Mouse (Mus musculus) spleen, postnatal 10 days (tissue): ENCODE measurements around the gene Akr1c18.
"Not testable (repeated sequence)": the region's sequence is repeated elsewhere in the genome, so short reads cannot be mapped to it uniquely, and the experiment has no call there.

Source experiments
- DNase-seq, 2 experiments: peaks; one replicate each; pipeline ENCODE4 v3.0.0; 2021 to 2022; ENCODE audit warnings: low spot score in 2 of 2

The Akr1c18 gene

GRCm38 (mm10) chr13:4150518-4150917, at the start of gene Akr1c18:
Akr1c18 (minus strand) TSS chr13:4150654.
- DNase-seq: no peak

DNA sequence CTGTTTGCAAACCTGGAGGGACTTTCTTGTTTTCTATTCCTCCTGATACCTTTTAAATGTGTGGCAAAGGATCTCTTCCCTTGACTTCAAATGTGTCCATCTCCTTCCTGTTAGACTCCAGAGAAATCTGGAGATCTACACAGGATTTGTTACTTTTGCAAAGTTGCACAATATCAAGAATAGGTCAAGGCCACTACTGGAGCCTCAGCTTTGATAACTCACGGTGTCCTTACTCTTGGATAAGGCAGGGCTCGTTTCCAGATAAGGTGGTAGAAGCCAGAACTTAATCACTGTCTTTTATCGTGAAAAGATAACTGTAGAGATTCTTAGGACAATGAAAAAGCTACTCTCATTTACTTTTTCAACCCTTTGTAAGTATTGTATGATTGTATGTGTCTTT, 42.1 kb upstream of the Akr1c18 start:
- no peak for DNase-seq

DNA sequence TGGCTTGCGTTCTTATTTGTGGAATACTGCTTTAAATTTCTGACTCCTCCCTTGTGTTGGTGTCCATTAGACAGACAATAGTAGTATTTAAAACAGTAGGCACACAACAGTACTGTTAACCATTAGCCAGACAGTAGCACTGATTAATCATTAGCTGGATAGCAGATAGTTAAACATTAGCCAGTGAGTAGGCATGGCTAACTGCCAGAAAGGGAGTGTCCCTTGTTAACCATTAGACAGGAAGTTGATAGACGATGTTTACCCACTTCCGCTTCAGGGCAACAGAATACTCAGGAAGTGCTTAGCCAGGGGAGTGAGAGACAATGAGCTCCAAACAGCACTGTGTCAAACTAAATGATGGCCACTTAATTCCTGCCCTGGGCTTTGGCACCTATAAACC, 40.5 kb upstream of the Akr1c18 start, which contains the start of gene Akr1c13:
Gene Akr1c13 (plus strand): TSS at position 247 of the 400 bp plus-strand sequence.
- peak in 1 of 2 experiments; percentile 21 for DNase-seq

DNA sequence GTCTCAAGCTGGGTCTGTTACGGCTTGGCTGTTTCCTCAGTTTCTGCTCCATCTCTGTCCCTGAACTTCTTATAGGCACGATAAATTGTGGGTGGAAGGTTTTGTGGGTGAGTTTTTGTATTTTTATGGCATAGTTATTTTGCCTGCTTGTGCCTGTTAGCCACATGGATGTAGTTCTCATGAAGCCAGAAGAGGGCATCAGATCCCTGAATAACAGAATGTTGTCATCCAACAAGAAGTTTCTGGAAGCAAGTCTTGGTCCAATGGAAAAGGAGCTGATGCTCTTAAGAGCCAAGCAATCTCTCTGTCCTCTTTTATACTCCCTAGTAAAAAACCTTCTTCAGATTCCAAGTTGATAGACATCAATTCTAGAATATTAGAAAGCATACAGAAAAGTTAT, 37.7 kb upstream of the Akr1c18 start:
- no peak for DNase-seq

GRCm38 (mm10) chr13:4186641-4187411, 36.4 kb upstream of the Akr1c18 start:
- DNase-seq: not testable (repeated sequence)

DNA sequence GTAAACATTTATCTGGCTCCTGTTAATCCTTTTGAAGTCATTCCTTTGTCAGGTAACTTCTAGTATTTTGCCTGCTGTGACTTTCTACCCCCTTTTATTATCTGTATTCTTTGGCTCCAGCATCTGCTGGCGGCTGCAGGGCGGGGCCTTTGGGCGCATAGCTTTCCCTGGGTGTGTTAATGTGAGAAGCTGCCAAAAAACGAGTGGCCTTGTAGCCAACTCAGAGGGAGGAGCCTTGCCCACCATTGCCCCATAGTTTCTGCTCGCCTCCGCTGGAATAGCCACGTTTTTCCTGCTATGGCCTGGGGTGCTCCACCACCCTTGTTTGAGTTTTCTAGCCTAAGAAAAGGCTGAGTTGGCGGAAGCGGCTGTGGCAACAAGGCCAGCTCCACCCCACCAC, 32.7 kb upstream of the Akr1c18 start:
- no peak for DNase-seq

- not testable (repeated sequence) for DNase-seq
Observed at GRCm38 (mm10) chr13:4181321-4181720, 30.9 kb upstream of the Akr1c18 start.

DNA sequence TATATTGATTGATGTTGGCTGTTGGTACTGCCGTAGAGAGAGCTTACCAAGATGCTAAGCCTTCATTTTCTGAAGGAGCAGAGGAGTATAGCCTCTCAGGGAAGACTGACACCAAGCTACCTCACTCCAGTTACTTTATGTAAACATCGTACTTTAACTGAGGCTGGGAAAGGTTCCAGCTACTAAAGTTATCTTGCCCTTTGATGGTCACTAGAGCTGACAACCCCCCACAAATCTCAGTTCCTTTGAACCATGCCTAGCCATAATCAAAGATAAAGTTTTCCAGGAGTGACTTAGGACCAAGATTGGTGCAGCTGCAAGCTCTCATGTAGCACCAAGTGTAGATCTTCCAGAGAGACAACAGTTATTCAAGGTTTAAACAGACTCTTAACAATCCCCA, 22.5 kb upstream of the Akr1c18 start:
- no peak for DNase-seq

GRCm38 (mm10) chr13:4168006-4168405, 17.6 kb upstream of the Akr1c18 start:
- no peak for DNase-seq

DNA sequence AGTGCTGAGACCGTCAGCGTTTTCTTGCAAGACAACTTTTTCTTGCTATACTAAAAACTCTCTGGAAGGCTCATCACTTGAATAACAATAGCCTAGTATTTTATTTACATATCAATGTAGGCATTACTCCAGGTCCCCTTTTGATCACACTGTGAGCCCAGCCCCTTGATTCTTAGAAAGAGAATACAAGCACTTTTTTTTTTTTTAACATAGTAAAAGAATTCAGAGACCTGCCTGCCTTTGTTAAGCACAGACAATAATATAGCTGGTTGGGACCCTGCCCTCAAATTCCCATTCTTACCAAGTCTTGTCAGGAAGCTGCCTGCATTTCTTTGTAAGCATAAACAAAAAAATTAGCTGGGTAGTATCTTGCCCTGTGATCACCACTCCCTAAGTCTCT, 4.8 kb upstream of the Akr1c18 start:
- DNase-seq: no peak

GRCm38 (mm10) chr13:4153593-4153992, 3.1 kb upstream of the Akr1c18 start:
- DNase-seq: no peak

- DNase-seq: no peak
Observed at GRCm38 (mm10) chr13:4152908-4153307, 2.5 kb upstream of the Akr1c18 start.

DNA sequence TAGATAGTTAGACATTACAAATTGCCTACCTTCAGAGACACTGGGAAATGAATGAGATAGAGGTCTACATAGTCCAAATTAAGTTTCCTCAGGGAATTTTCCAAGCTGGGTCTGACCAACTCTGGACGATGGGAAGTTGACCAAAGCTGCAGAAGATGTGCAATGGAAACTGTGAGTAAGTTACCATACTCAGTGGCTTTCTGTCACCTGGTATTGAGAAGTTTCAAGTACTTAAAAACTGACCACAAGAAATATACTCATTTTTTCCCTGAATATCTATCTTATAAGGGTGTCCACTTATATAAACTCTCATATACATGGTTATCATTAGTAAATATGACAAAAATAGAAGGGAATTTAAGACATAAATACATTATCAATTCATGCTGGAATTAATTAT, 6.2 kb downstream of the Akr1c18 start:
- no peak for DNase-seq

- DNase-seq: peak in 1 of 2 experiments; percentile 14
Observed at GRCm38 (mm10) chr13:4133070-4133469, 17.4 kb downstream of the Akr1c18 start.

DNA sequence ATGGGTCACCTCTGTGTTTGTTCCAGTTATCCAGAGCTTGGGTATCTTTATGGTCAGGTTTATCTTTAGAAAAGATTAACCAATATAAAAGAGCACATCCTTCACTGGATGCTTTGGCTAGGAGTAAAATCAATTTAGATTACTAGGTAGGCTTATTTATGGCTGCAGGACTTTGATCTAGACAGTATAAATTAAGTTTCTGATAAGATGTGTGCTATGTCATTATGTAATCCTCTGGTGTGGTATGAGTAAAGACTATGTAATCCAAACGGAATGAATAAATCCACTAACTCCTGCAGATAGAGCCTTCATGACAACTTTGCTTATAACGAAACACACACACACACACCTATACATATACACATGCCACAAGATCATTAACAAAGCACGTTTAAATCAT, 18.7 kb downstream of the Akr1c18 start:
- DNase-seq: no peak

DNA sequence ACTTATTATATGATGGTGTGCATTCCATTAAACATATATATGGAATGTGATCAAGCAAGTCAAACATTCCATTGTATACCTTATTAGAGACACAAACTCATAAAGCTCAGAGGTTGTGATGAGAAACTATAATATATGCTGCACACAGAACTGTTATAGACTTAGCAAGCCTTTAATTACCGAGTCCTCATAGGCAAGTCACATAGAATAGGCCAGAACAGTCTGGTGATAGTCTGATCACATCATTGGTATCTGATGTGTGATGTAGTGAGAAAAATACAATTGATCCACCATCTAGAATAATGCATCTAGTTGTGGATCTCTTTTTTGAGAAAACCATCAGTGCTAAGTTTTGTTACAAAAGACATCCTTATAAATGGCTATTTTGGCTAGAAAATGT, 19.1 kb downstream of the Akr1c18 start:
- no peak for DNase-seq

DNA sequence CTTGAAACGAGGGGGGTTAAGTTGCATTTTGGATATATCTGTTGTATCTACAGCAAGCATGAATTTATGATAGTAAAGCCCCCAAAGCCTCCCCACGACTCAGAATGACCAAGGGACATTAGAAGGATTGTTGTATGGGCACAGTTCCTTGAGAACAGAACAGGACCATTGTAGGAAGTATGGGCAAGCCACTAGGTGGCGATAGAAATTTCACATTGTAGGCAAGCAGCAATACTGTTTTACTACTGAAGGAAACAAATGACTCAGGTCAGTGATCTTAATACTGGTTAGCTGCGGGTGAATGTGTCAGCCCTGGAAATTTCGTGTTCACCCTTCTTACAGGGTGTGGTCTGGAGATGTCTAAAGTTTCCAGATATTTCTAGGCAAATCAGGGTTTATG, 21.4 kb downstream of the Akr1c18 start:
- no peak for DNase-seq

GRCm38 (mm10) chr13:4125846-4126245, 24.6 kb downstream of the Akr1c18 start:
- DNase-seq: not testable (repeated sequence)

DNA sequence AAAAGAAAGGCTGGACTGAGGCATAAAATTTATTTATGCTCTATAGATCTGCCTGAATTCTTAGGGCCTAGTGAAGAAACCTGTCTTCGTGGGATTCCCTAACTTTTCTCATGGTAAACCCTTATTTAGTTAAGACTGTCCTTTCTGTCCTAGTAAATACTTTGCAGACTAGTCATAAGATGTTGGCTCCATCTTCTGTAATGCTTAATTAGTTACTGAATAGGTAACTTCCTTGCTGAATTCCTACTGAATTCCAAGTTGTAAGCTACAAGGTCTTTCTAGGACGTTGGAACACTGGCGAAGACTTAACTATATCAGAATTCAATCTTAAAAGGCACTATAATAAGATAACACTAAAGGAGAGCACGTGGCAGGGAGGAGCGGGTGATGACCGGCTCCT, 26.0 kb downstream of the Akr1c18 start:
- DNase-seq: not testable (repeated sequence)

DNA sequence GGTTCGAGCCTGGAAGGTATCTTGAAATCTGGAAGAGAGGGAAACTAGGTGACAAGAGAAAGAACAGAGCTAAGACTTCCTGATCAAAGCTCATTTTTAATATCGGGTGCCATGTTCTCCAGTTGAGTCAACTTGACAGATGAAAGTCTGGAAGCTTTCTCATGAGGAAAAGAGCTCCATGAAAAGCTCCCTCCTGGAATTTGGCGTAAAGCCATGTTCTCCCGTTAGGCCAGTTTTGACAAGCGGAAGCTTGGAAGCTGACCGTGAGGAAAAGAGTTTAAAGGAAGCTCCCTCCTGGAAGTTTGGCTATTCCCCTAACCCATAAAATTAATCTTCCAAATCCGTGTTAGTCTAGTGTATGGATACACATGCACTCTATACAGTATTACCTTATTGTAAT, 27.3 kb downstream of the Akr1c18 start:
- no peak for DNase-seq

- no peak for DNase-seq
Observed at GRCm38 (mm10) chr13:4119181-4119904, 31.1 kb downstream of the Akr1c18 start.

- DNase-seq: peak; percentile 4 to 31
Observed at GRCm38 (mm10) chr13:4110281-4111188, 39.9 kb downstream of the Akr1c18 start.
